Mouse (Mus musculus) liver, embryonic 16.5 days (tissue): ENCODE data around the gene Btf3. TPM values are rescaled to one million over a fixed set of nuclear protein-coding genes. Genes with fewer than 3 reads are reported as not detected.

Experiments
- ATAC-seq: fragments of 200-750 bp; cut with Nextera tagmentation; 2 replicates; pipeline ENCODE4 v1.8.0; 2017; ENCODE audit warnings: low read depth, mild to moderate bottlenecking, moderate number of reproducible peaks, moderate library complexity
- H3K27ac ChIP-seq: fragments of 300-500 bp; sonication (generic); 2 replicates; pipeline ENCODE4 v1.5.1; 2014; ENCODE audit warnings: mild to moderate bottlenecking, low read length
- H3K27me3 ChIP-seq: fragments of 300-500 bp; sonication (generic); 2 replicates; pipeline ENCODE4 v1.6.1; 2014; ENCODE audit warnings: low read depth, low read length, mixed read lengths; ENCODE audit not compliant: control insufficient read depth, insufficient read depth
- H3K36me3 ChIP-seq: fragments of 300-500 bp; sonication (generic); 2 replicates; pipeline ENCODE4 v1.6.1; 2014; ENCODE audit warnings: mild to moderate bottlenecking; ENCODE audit not compliant: control insufficient read depth, insufficient read depth
- H3K4me1 ChIP-seq: fragments of 300-500 bp; sonication (generic); 2 replicates; pipeline ENCODE4 v1.6.1; 2014; ENCODE audit warnings: low read depth, low read length, mixed read lengths; ENCODE audit not compliant: control insufficient read depth
- H3K4me2 ChIP-seq: fragments of 300-500 bp; sonication (generic); 2 replicates; pipeline ENCODE4 v1.6.1; 2014; ENCODE audit warnings: low read depth, low read length, mixed read lengths
- H3K4me3 ChIP-seq: fragments of 300-500 bp; sonication (generic); 2 replicates; pipeline ENCODE4 v1.5.1; 2014; ENCODE audit warnings: low read depth, mild to moderate bottlenecking, low read length
- H3K9ac ChIP-seq: fragments of 300-500 bp; sonication (generic); 2 replicates; pipeline ENCODE4 v1.6.1; 2014; ENCODE audit warnings: low read depth, low read length
- H3K9me3 ChIP-seq: fragments of 300-500 bp; sonication (generic); replicated peaks from 2 replicates; pipeline ENCODE4 v1.6.1; 2016; ENCODE audit warnings: low read length; ENCODE audit not compliant: control insufficient read depth
- WGBS: fragments of 180-500 bp; shearing (Covaris S2); extraction: QIAGEN DNeasy Blood & Tissue Kit; methylation state at CpG from one replicate; pipeline ENCODE4 v1.1.7; 2014; ENCODE audit not compliant: insufficient replicate concordance; 5-methylcytosine and 5-hydroxymethylcytosine counted together
- polyA plus RNA-seq: library from polyadenylated mRNA; unstranded; fragments of >200 nt; fragmentation: Nextera tagmentation; extraction: Ambion mirVana; gene quantifications from 2 replicates; pipeline ENCODE4 v1.2.1, GENCODE M21; 2015

Gene Btf3
- polyA plus RNA-seq, 1 experiment from 2014 or later = 258 TPM

GRCm38 (mm10) chr13:98352381-98352975 is 35.7 kb upstream of the Btf3 start:
- Histone ChIP-seq H3K9ac (no peak overlapping the region), H3K9me3 (no peaks in the 10 kb centered on the region), H3K4me3 (no peak overlapping the region), H3K4me2 (no peak overlapping the region), H3K36me3 (no peaks in the 10 kb centered on the region), H3K27me3 (peaks cover 76% of the 10 kb centered on the region), H3K27ac (no peak overlapping the region), H3K4me1 (peaks cover 5% of the 10 kb centered on the region)
- ATAC-seq = no peak
- 14% methylated on average over 14 of the region's 14 CpGs for WGBS

- Histone ChIP-seq H3K36me3 (no peaks in the 10 kb centered on the region), H3K27ac (no peak overlapping the region), H3K4me3 (no peak overlapping the region), H3K9ac (no peak overlapping the region), H3K4me1 (peaks cover 5% of the 10 kb centered on the region), H3K9me3 (no peaks in the 10 kb centered on the region), H3K4me2 (no peak overlapping the region), H3K27me3 (peaks cover 66% of the 10 kb centered on the region)
- no peak for ATAC-seq
- 9% methylated on average over 8 of the region's 8 CpGs for WGBS
Measured at GRCm38 (mm10) chr13:98351527-98351926, 34.7 kb upstream of the Btf3 start.

GRCm38 (mm10) chr13:98349491-98349890 is 32.7 kb upstream of the Btf3 start:
- no peaks in the 10 kb centered on the region for H3K36me3 ChIP-seq
- no peak overlapping the region for H3K4me3 ChIP-seq
- H3K4me1 ChIP-seq = peaks cover 2% of the 10 kb centered on the region
- ATAC-seq = no peak
- WGBS = 52% methylated on average over 4 of the region's 4 CpGs
- H3K9ac ChIP-seq = no peak overlapping the region
- no peak overlapping the region for H3K4me2 ChIP-seq
- no peak overlapping the region for H3K27ac ChIP-seq
- no peaks in the 10 kb centered on the region for H3K9me3 ChIP-seq
- peaks cover 52% of the 10 kb centered on the region for H3K27me3 ChIP-seq

GRCm38 (mm10) chr13:98340506-98340905 is 23.7 kb upstream of the Btf3 start:
- no peak for ATAC-seq
- no peaks in the 10 kb centered on the region for H3K9me3 ChIP-seq
- no peak overlapping the region for H3K27ac ChIP-seq
- no peaks in the 10 kb centered on the region for H3K4me1 ChIP-seq
- H3K9ac ChIP-seq = no peak overlapping the region
- H3K4me3 ChIP-seq = no peak overlapping the region
- WGBS = 63% methylated on average over 5 of the region's 5 CpGs
- H3K36me3 ChIP-seq = no peaks in the 10 kb centered on the region
- no peak overlapping the region for H3K4me2 ChIP-seq
- peaks cover 3% of the 10 kb centered on the region; the same call in 1 of the 2 replicates for H3K27me3 ChIP-seq

GRCm38 (mm10) chr13:98336205-98336604 is 19.4 kb upstream of the Btf3 start:
- Histone ChIP-seq H3K36me3 (no peaks in the 10 kb centered on the region), H3K27ac (no peak overlapping the region), H3K4me1 (no peaks in the 10 kb centered on the region), H3K9me3 (no peaks in the 10 kb centered on the region), H3K9ac (no peak overlapping the region), H3K4me2 (no peak overlapping the region), H3K27me3 (no peaks in the 10 kb centered on the region), H3K4me3 (no peak overlapping the region)
- no peak for ATAC-seq
- WGBS = 60% methylated on average over 1 of the region's 1 CpGs

GRCm38 (mm10) chr13:98332106-98332505 is 15.3 kb upstream of the Btf3 start:
- no peak overlapping the region for H3K27ac ChIP-seq
- no peaks in the 10 kb centered on the region for H3K27me3 ChIP-seq
- 35% methylated on average over 2 of the region's 2 CpGs for WGBS

GRCm38 (mm10) chr13:98325034-98325433 is 8.2 kb upstream of the Btf3 start:
- no peaks in the 10 kb centered on the region for H3K36me3 ChIP-seq
- H3K4me3 ChIP-seq = no peak overlapping the region
- WGBS = 69% methylated on average over 11 of the region's 11 CpGs
- no peaks in the 10 kb centered on the region for H3K27me3 ChIP-seq
- no peak overlapping the region for H3K4me2 ChIP-seq
- H3K9me3 ChIP-seq = no peaks in the 10 kb centered on the region
- H3K4me1 ChIP-seq = no peaks in the 10 kb centered on the region
- ATAC-seq = no peak
- no peak overlapping the region for H3K9ac ChIP-seq
- H3K27ac ChIP-seq = no peak overlapping the region

More at GRCm38 (mm10) chr13:98332106-98332505, 15.3 kb upstream of the Btf3 start:
- H3K36me3 ChIP-seq = no peaks in the 10 kb centered on the region
- H3K9ac ChIP-seq = no peak overlapping the region
- no peak overlapping the region for H3K4me2 ChIP-seq
- no peak for ATAC-seq
- H3K4me1 ChIP-seq = no peaks in the 10 kb centered on the region
- H3K9me3 ChIP-seq = no peaks in the 10 kb centered on the region
- no peak overlapping the region for H3K4me3 ChIP-seq

- ATAC-seq = no peak
- H3K9me3 ChIP-seq = no peaks in the 10 kb centered on the region
- H3K27me3 ChIP-seq = no peaks in the 10 kb centered on the region
- H3K36me3 ChIP-seq = peaks cover 10% of the 10 kb centered on the region
- H3K9ac ChIP-seq = no peak overlapping the region; the same call in 1 of the 2 replicates
- peak overlapping the region; percentile 82 for H3K4me2 ChIP-seq
- no peak overlapping the region for H3K27ac ChIP-seq
- H3K4me1 ChIP-seq = peaks cover 9% of the 10 kb centered on the region
- 77% methylated on average over 6 of the region's 6 CpGs for WGBS
- H3K4me3 ChIP-seq = peak overlapping the region; percentile 94
Measured at GRCm38 (mm10) chr13:98317911-98318310, 1.1 kb upstream of the Btf3 start.

- ATAC-seq = no peak; the same call in 1 of the 2 replicates
- H3K9me3 ChIP-seq = no peaks in the 10 kb centered on the region
- peaks cover 13% of the 10 kb centered on the region for H3K36me3 ChIP-seq
- H3K27me3 ChIP-seq = no peaks in the 10 kb centered on the region
- peak overlapping the region; percentile 82 for H3K4me2 ChIP-seq
- H3K4me3 ChIP-seq = peak overlapping the region; percentile 94
- peak overlapping the region; percentile 89 for H3K27ac ChIP-seq
- 1% methylated on average over 16 of the region's 16 CpGs for WGBS
- peaks cover 9% of the 10 kb centered on the region for H3K4me1 ChIP-seq
- peak overlapping the region; percentile 94 for H3K9ac ChIP-seq
Measured at GRCm38 (mm10) chr13:98317246-98317677, 456 bp upstream of the Btf3 start.
